Comparison of ENCODE assay signal across 22 mouse cellular contexts in the genomic region with DNA sequence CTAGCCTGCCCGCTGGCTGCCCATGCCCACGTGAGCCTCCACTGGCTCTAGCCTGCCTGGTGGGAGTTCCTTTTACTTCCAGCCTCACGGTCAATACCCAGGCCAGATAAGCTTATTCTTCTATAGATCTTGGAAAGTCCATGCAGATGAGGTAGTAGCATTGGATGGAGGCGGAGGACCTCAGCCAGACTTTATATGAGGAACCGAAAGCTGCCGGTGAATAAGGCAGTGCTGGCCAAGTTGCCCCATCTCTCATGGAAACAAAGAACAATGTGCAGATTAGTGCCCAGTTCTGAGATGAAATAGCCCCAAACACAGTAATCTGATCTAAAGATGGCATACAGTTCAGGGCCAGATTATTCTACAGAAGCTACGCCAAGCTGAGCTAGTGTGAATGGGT.
DNase-seq lines count a peak whose midpoint lies in the region; ATAC-seq and TF ChIP-seq lines count a peak whose summit lies in the region.
"Had no signal": no experiment of that assay in that cellular context is flagged by ENCODE, and none has a peak within 500 bp of the region (broad histone marks: within the 10 kb centered on the region; RNA-seq: fewer than 3 reads in every experiment).

No protein-coding gene starts in this region.

- TF ChIP-seq CTCF in heart, adult 2 months (IDR thresholded peaks at IDR 0.05): no peak
- TF ChIP-seq CTCF in left cerebral cortex, adult 2 months (IDR thresholded peaks at IDR 0.05): no peak
- no peak for TF ChIP-seq CTCF in CH12.LX (conservative IDR thresholded peaks at IDR 0.05 in 1 of 2, IDR thresholded peaks at IDR 0.05 in 1 of 2; ENCODE audit: low read depth in 2 of 2, low read length in 2 of 2)

- H3K79me2 ChIP-seq in heart, adult 2 months (replicated peaks; ENCODE audit: control insufficient read depth, insufficient read depth, low read length): no peaks in the 10 kb centered on the region
- no peaks in the 10 kb centered on the region for H3K79me2 ChIP-seq in CH12.LX (replicated peaks; ENCODE audit: control insufficient read depth, extremely low read depth, insufficient read depth, poor library complexity, severe bottlenecking)

- TF ChIP-seq POLR2A in heart, adult 2 months (IDR thresholded peaks at IDR 0.05; ENCODE audit: insufficient read depth, low read depth, low read length): no peak
- TF ChIP-seq POLR2A in CH12.LX (IDR thresholded peaks at IDR 0.05; ENCODE audit: low read depth, low read length): no peak

- DNase-seq in heart, adult 11 months: peak; percentile 68
- no peak for DNase-seq in heart, adult 2 months
- peak; percentile 1 to 2 for DNase-seq in left cerebral cortex, adult 2 months (ENCODE audit: extremely low spot score in 1 of 2, low spot score in 2 of 2)
- DNase-seq in left cerebral cortex, adult 8-10 months (ENCODE audit: low spot score in 2 of 2): no peak
- DNase-seq in CH12.LX (ENCODE audit: extremely low read depth): no peak
- no peak for DNase-seq in cerebellum, adult 9-11 months
- DNase-seq: adrenal gland, adult 2 months; adrenal gland, postnatal 14 days; cerebellum, adult 11 months; cerebellum, adult 2 months; cerebellum, postnatal 10 days; gastrocnemius, postnatal 10 days; gastrocnemius, postnatal 36 days; heart, adult 18-20 months had no signal

- dilution Hi-C loops in CH12.LX (cut with MboI; ENCODE audit: extremely low pct_ligation_motif_present, extremely low pct_unique_long_range_greater_than_20kb, low sequenced_read_pairs): no loop called here

- H3K4me2 ChIP-seq in CH12.LX (ENCODE audit: insufficient read depth, low read depth, poor library complexity, severe bottlenecking): no peak overlapping the region
- H3K4me2 ChIP-seq: forebrain, embryonic 13.5 days; heart, embryonic 11.5 days; hindbrain, embryonic 12.5 days; hindbrain, embryonic 15.5 days had no signal

- H3K27me3 ChIP-seq in heart, adult 2 months (ENCODE audit: control insufficient read depth, insufficient read depth, low read length): no peaks in the 10 kb centered on the region
- H3K27me3 ChIP-seq in CH12.LX (replicated peaks): no peaks in the 10 kb centered on the region
- H3K27me3 ChIP-seq: forebrain, embryonic 13.5 days; hindbrain, embryonic 12.5 days; hindbrain, embryonic 15.5 days had no signal

- TF ChIP-seq RAD21 in CH12.LX (IDR thresholded peaks at IDR 0.05; ENCODE audit: low read depth, low read length): no peak

- H3K9me3 ChIP-seq in CH12.LX (replicated peaks; ENCODE audit: low read length): no peaks in the 10 kb centered on the region
- H3K9me3 ChIP-seq: forebrain, embryonic 10.5 days; forebrain, embryonic 13.5 days; G1E; hindbrain, embryonic 12.5 days; hindbrain, embryonic 15.5 days had no signal

- H3K4me3 ChIP-seq in heart, adult 2 months: no peak overlapping the region
- H3K4me3 ChIP-seq in left cerebral cortex, adult 2 months: no peak overlapping the region
- no peak overlapping the region for H3K4me3 ChIP-seq in CH12.LX (replicated peaks in 1 of 3; ENCODE audit: low read depth in 2 of 3, low read length in 2 of 3, poor library complexity in 1 of 3)
- H3K4me3 ChIP-seq: forebrain, embryonic 10.5 days; forebrain, embryonic 13.5 days; hindbrain, embryonic 12.5 days; hindbrain, embryonic 15.5 days had no signal

- intact Hi-C loops in heart, adult 2 months (cut with DNase I): loop anchor here (10.0 kb wide), 1 partner anchor 182 kb away; no protein-coding TSS in a partner anchor
- intact Hi-C loops in left cerebral cortex, adult 2 months (cut with DNase I): no loop called here

- TF ChIP-seq EP300 in heart, adult 2 months (IDR thresholded peaks at IDR 0.05; ENCODE audit: insufficient read depth, low read depth, low read length): no peak
- TF ChIP-seq EP300 in CH12.LX (IDR thresholded peaks at IDR 0.05; ENCODE audit: low read length): 0 out of 2 replicates have a peak, but pooled peaks have one; percentile 30

- no peaks in the 10 kb centered on the region for H3K4me1 ChIP-seq in heart, adult 2 months (ENCODE audit: control insufficient read depth, insufficient read depth, low read length)
- peaks cover 5 to 9% of the 10 kb centered on the region in 2 experiments; a peak in 1 of 4 replicates for H3K4me1 ChIP-seq in CH12.LX (ENCODE audit: control insufficient read depth in 1 of 2, insufficient read depth in 2 of 2)
- H3K4me1 ChIP-seq: forebrain, embryonic 13.5 days; hindbrain, embryonic 15.5 days had no signal

- no peak overlapping the region for H3K9ac ChIP-seq in heart, adult 2 months (ENCODE audit: low read depth, low read length)
- no peak overlapping the region for H3K9ac ChIP-seq in CH12.LX (ENCODE audit: insufficient read depth, low read depth)
- H3K9ac ChIP-seq: forebrain, embryonic 13.5 days; hindbrain, embryonic 12.5 days; hindbrain, embryonic 15.5 days had no signal

- in situ Hi-C loops in CH12.LX (cut with MboI; ENCODE audit: low pct_ligation_motif_present, low pct_unique_long_range_greater_than_20kb, low sequenced_read_pairs): loop anchor here (25.0 kb wide), 3 partner anchors 180 to 480 kb away; no protein-coding TSS in a partner anchor

- 0 out of 2 replicates have a peak, but pooled peaks have one; percentile 15 for ATAC-seq in megakaryocyte progenitor cell, adult 5-6 weeks (replicated peaks; ENCODE audit: poor library complexity)
- ATAC-seq: forebrain, embryonic 13.5 days; forebrain, embryonic 16.5 days had no signal

- WGBS in heart, adult 2 months: 93% methylated on average over 7 of the region's 7 CpGs

- H3K36me3 ChIP-seq in heart, adult 2 months (ENCODE audit: control insufficient read depth, insufficient read depth, low read length): no peaks in the 10 kb centered on the region; the same call in 1 of the 2 replicates
- no peaks in the 10 kb centered on the region for H3K36me3 ChIP-seq in CH12.LX (replicated peaks in 1 of 2; ENCODE audit: control insufficient read depth in 1 of 2, insufficient read depth in 1 of 2, low read length in 1 of 2)
- H3K36me3 ChIP-seq: forebrain, embryonic 10.5 days; G1E; hindbrain, embryonic 12.5 days; hindbrain, embryonic 15.5 days had no signal

- no peak overlapping the region for H3K27ac ChIP-seq in heart, adult 2 months
- H3K27ac ChIP-seq in left cerebral cortex, adult 2 months: no peak overlapping the region
- no peak overlapping the region for H3K27ac ChIP-seq in CH12.LX (ENCODE audit: insufficient read depth, low read depth)
- H3K27ac ChIP-seq: forebrain, embryonic 10.5 days; forebrain, embryonic 13.5 days; hindbrain, embryonic 12.5 days; hindbrain, embryonic 15.5 days had no signal

TF ChIP-seq in CH12.LX, 34 proteins besides CTCF, POLR2A, EP300 and RAD21:
- TF ChIP-seq IRF4 (IDR thresholded peaks at IDR 0.05; ENCODE audit: low read depth, low read length) (peak; percentile 70), PAX5 (IDR thresholded peaks at IDR 0.05; ENCODE audit: low read length) (no peak)

Comparison
In these comparisons a context has a peak if more than half of its experiments do, and no peak if none do; other contexts are left out.
1. DNase-seq: peak in heart, adult 11 months (single experiment) and left cerebral cortex, adult 2 months (2 of 2); none in heart, adult 2 months (0 of 2), left cerebral cortex, adult 8-10 months (0 of 2), CH12.LX (single experiment) and cerebellum, adult 9-11 months (single experiment).